Mouse (Mus musculus) C2C12 (cell line): ENCODE results near the gene Uhrf1bp1l.

Experiments
- CEBPB ChIP-seq: IDR thresholded peaks from one replicate; pipeline ENCODE4 v1.6.1; 2011; ENCODE audit warnings: low read depth, mild to moderate bottlenecking, control low read depth, moderate library complexity
- CTCF ChIP-seq: IDR thresholded peaks from one replicate; pipeline ENCODE4 v1.5.1; 2011; ENCODE audit not compliant: control insufficient read depth, insufficient read depth, insufficient read length
- FOSL1 ChIP-seq: IDR thresholded peaks from one replicate; pipeline ENCODE4 v1.8.0; 2011; ENCODE audit warnings: mild to moderate bottlenecking, low read length; ENCODE audit not compliant: poor library complexity, insufficient read depth, severe bottlenecking
- MAX ChIP-seq: IDR thresholded peaks from one replicate; pipeline ENCODE4 v1.6.1; 2011; ENCODE audit warnings: mild to moderate bottlenecking, control low read depth
- MYOD1 ChIP-seq: IDR thresholded peaks from one replicate; pipeline ENCODE4 v1.6.1; 2011; ENCODE audit warnings: low read depth; ENCODE audit not compliant: control insufficient read depth, insufficient read length
- MYOG ChIP-seq: IDR thresholded peaks from one replicate; pipeline ENCODE4 v1.6.1; 2011; ENCODE audit not compliant: control insufficient read depth, insufficient read length; ENCODE audit errors: extremely low read depth
- USF1 ChIP-seq: IDR thresholded peaks from one replicate; pipeline ENCODE4 v1.6.1; 2011; ENCODE audit warnings: low read depth, mild to moderate bottlenecking, control low read depth, moderate library complexity

- no peak for TF ChIP-seq USF1
- TF ChIP-seq CTCF: no peak
- TF ChIP-seq MAX: no peak
- no peak for TF ChIP-seq MYOD1
- TF ChIP-seq CEBPB: no peak
- TF ChIP-seq MYOG: no peak
- TF ChIP-seq FOSL1: no peak
Measured at GRCm38 (mm10) chr10:89739703-89740102, 5.1 kb upstream of the Uhrf1bp1l start.
